Mouse (Mus musculus): ENCODE data around the gene Chchd5.

Gene Chchd5

DNA sequence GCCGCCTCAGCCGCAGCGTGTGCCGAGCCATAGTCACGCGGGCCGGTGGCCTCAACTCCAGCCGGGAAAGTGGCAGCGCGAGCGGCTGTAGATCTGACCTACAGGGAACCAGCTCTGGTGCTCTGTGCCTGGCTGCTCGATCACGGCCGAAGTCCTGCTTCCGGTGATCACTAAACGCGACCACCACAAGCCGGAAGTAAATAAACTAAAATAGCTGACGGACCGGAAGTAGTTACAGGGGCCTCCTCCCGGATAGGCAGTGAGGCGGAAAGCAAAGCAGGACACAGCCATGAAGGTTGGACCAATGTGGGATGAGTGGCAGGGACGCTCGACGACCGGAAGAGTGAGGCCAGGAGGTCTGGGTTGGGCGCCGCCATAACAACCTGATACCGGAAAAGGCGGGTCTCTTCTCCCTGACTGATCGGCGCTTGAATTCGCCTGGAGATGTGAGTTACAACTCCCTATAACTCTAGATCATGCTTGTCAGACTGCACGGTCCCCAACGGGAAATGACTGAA is at the start of gene Chchd5:
Gene Chchd5 (plus strand): TSS at position 289 of the 518 bp plus-strand sequence.
- DNase-seq: peak; percentile 66 to 80

DNA sequence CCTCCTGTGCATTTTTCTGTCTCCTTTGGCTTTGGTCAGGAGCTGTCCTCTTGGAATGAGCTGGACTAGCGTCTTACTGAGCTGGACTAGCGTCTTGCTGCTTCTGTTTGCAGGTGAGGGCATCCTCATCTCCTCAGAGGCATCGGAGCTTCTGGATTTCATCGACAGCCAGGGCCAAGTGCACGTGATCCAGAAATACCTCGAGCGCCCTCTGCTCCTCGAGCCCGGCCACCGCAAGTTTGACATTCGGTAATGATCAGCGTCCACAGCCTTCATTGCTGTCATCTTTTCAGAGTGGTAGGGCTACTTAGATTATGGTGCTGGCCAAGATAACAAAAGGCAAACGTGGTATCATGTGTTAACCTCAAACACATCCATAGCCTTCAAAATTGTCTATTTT is 48.4 kb upstream of the Chchd5 start:
- no peak for DNase-seq

DNA sequence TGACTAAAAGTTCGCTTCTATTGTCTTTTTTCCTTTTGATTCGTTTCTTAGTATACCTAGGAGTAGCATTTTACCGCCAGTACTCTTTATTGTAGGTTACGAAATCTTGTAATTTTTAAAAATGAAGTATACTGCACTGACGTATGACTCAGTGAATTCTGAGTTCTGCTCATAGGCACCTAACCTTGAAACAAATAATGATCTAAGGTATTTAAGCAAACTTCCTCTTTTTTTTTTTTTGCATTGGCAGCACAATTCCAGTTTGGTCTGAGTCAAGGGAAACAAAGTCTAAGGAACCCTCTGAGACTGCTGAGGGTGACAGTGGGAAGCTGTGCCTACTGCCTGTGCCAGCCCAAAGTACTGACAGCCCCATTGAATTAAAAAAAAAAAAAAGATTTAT is 46.0 kb upstream of the Chchd5 start:
- no peak for DNase-seq

DNA sequence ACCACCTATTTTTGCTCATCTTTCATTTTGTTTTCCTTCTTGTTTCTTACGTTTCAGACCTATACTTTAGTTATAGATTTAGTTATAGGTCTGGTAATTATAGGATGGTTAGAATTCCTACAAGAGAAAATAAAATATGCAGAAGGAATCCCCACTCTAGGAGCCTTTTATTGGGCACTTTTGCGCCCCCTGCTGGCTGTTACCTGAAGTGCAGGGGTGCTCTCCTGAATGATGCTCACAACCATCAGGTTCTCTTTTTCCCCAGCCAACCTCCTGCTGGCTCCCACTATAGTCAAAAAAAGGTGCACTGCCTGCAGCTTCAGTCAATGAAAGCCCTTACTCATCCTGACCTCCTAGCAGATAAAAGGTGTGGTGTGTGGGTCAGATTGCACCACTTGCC is 44.5 kb upstream of the Chchd5 start:
- no peak for DNase-seq

DNA sequence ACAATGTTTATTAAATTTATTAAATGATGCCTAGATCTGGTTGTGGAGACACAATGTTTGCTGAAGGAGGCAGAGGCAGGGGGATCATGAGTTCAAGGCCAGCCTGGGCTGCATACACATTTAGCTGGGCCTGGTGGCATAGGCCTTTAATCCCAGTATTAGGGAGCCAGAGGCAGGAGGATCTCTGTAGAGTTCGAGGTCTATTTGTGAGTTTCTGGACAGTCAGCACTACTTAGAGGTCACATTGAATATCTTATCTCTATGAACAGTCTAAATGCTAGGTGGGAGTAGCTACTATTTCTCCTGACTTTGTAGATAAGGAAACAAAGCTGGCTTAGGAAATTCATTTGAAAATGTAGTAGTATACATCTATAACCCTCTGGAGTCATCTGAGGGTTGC is 42.0 kb upstream of the Chchd5 start:
- DNase-seq: no peak

DNA sequence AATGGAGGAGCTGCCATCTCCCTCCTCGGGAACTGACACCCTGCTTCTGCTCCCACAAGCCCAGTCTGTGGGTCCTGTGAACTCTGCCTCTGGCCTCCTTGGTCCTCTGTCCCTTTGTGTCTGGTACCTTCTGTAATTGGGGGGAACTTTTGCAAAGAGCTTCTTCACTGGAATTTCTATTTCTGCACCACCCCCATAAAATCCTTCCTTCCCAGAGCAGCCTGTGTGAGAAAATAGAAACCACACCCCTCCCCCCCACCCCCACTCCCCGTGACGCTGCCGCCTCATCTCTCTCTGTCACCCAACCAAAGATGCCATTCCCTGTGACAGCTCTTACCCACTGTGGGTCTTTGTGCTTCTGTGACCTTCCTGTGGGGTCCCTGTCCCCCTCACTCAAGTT is 39.1 kb upstream of the Chchd5 start:
- DNase-seq: no peak

DNA sequence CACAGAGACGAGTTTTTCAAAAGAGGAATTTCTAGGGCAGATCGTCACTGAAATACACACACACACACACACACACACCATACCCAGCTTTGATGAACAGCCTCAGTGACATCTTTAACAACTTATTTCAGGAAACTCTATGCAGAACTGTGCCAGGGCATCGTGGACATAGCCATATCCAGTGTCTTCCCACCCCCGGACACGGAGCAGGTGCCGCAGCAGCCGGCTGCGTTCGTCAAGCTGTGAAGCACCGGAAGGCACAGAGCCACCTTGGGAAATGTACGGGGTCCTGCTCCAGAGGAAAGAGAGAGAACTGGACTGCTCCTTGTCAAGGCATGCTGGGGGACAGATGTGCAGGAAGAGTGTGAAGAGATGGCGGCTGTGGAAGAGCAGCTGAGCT is 36.7 kb upstream of the Chchd5 start:
- no peak for DNase-seq

DNA sequence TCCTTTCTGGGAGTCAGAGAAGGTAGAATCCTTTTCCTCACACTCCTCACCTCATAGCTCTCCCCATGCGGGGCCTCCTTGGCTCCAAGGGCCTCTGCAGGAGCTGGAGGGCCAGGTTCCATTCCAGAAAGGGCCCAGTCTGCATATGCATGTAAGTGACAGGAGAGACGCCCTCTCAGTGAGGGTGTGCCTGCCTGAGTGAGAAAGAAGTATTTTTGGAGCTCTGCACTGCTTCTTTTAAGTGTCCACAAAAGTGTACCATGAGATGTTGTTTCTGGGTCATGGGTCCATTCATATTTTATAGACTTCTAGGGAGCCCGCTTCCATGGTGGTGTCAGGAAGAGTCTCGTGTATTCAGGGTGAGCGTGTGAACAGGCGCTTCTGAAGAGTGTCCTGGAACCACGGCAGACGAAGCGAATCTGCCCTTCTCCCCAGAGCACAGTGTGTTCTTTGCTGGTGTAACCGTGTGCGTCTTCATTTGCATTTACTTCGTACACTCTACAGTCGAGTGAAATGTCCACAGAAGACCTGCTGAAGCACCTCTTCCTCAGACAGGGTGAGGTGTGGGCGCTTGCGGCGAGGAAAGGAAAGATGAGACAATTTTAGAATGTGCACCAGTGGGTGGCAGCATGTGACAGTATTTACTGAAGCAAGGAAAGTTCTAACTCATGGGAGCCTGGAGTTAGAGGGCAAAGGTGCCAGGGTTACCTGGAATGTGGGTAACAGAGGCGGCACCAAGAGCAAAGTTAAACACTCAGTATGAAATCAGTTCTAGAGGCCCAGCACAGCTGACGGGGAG is 35.4 kb upstream of the Chchd5 start:
- DNase-seq: no peak

DNA sequence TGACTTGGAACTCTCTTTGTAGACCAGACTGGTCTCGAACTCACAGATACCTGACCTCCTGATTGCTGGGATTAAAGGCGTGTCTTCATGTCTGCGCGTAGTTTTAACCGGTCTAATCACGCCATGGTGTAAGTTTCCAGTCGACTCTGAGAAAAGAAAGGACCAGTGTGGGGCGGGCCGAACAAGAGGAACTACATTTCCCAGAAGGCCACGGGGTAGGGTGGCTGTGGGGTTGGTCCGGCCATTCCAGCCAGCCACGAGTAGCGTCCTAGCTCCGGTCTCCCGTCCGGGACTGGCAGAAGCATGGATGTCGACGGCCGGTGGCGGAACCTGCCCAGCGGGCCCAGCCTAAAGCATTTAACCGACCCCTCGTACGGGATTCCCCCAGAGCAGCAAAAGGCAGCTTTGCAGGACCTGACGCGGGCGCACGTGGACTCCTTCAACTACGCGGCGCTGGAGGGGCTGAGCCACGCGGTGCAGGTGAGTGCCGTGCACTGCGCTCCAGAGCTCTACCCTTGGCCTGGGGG is 28.7 kb upstream of the Chchd5 start, which contains the start of gene Polr1b:
Gene Polr1b (plus strand): TSS at position 212 of the 527 bp plus-strand sequence.
- DNase-seq: peak; percentile 73 to 78

DNA sequence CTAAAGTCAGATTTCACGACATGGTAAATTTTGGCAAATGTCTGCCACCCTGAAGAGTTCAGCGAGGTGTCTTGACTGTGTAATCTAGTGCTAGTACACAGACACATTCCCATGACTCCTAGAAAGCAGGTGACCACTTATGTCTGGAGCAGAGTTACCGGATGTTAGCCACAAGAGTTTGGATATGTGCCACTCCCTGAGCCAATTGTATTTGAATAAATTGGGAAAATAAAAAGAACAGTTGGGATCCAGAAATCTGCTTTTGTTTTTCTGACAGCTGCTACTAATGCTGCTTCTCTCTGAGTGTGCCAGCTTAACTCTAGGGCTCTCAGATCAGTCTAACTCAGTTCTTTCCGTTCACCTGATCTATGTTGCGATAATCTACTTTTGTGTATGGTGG is 16.6 kb upstream of the Chchd5 start:
- no peak for DNase-seq

DNA sequence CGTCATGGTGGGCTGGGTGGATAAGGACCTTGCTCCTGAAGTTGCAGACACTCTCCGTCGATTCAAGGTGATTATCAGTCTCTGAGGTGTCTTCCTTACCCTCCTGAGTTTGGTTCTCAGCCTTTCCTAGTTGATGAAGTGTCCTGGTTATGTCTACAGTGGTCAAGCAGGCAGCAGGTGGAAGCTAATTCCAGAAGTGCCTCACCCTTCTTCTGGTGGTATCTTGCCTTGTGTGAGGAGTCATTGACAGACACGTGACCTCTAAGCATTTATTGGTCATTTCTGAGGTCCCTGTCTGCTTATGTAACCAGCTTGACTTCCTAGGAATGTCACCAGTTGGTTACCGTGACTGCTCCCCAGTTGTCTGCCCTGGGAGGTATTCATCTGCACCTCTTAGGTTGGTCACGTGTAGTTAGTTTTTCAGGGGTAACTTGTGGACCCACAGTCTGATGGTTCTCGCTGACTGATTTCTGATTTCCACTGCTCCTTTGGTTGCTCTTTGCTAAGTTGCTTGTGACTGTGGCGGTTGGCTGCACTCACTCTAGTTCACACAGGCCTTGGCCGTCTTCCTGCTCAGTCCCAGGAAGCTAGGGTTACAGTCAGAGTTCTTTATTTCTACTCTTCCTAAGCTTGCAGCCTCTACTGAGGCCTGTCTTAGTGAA is 13.7 kb upstream of the Chchd5 start:
- DNase-seq: no peak

DNA sequence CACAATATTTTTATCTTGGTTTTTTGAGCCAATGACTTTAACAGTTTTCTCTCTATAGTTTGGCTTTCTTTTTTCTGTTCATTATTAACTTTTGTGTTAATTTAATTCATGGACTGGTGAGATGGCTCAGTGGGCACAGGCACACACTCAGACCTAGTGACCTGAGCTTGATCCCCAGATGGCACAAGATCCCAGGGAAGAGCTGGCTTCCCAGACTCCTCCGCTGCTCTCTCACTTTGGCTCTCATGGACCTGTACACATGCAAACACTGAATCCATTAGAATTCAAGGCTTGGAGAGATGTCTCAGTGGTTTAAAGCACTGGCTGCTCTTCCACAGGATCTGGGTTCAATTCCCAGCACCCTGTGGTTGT is 13.1 kb upstream of the Chchd5 start:
- no peak for DNase-seq

DNA sequence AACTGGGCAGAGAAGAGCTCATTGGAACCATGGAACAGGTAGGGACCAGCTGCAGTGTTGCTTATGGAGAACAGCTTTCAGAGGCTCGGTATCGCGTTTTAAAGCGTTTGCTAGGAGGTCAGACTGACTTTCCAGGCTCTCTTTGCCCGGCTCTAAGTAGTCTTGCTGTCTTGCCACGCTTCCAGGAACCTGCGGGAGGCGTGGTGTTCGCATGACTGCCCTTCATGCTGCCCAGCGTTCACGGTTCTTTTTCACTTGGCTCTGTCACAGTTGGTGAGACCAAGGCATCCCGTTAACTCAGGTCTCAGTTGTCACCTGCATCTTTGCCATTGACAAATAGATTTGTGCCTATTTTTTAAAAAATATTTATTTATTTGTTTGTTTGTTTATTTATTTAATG is 11.4 kb upstream of the Chchd5 start:
- no peak for DNase-seq

DNA sequence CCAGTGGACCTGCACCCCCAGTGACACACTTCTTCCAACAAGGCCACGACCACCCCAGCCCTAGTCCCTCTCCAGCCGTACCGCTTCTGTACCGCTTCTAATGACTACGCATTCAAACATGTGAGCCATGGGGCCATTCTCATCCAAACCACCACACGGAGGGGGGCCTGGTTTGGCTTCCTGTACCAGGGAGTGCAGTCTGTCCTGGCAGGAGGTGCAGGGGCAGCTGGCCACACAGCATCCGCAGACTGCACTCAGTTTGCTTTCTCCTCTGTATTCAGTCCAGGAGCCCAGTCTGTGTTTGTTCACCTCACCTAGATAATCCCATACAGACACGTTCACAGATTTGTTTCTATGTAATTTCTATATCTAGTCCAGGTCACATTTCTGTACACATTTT is 7.5 kb upstream of the Chchd5 start:
- no peak for DNase-seq

DNA sequence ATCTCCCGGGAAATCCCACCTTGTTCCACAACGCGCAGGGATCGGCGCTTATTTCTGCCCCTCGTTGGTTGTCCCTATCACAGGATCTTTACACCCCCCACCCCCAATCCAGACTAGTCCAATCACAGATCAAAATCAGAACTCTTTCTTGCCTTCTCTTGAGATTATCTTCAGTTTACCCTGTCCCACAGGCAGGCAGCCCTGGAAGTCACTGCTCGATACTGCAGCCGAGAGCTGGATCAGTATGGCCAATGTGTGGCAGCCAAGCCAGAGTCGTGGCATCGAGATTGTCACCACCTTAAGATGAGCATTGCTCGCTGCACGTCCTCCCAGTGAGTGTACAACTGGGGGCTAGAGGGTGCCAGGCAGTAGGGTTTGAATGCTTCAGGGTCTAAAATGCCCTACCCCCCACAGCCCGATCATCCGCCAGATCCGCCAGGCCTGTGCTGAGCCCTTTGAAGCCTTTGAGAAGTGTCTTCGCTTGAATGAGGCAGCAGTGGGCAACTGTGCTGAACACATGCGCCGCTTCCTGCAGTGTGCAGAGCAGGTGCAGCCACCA is 566 bp downstream of the Chchd5 start:
- peak; percentile 80 to 86 for DNase-seq

DNA sequence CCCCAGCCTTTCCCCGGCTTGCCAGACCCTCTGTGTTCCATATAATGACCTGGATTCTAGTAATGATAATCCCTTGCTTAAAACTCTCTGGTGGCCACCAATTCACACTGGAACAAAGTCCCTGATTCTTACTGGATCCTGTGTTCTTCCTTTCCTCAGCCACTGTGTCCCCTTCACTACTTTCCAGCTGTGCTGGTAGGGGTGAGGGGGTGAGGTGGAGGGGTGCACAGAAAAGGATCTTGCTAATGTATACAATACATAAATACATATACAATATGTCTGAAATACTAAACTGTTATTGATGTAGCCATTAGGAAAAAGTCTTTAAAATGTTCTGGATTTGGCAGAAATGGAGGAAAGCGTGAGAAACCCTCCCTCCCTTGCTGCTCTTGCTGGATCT is 1.3 kb downstream of the Chchd5 start:
- DNase-seq: peak in 1 of 2 experiments; percentile 36

DNA sequence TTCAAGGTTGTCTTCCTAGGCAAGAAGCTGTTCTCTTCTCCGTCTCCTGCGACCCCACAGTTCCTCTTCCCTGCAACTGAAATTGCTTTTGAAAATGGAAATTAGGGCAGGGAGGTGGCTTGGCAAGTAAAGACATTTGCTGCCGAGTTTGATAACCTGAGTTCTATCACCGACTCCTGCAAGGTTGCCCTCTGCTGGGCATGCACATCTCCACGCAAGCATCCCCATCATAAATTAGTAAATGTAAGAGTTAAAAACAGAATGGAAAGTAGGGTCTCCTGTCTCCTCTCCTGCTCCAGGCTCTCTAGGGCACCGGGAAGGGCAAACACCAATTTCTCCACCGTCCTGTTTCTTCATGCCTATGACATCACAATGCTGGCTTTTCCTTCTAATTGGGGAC is 2.7 kb downstream of the Chchd5 start:
- DNase-seq: peak in 1 of 2 experiments; percentile 20

DNA sequence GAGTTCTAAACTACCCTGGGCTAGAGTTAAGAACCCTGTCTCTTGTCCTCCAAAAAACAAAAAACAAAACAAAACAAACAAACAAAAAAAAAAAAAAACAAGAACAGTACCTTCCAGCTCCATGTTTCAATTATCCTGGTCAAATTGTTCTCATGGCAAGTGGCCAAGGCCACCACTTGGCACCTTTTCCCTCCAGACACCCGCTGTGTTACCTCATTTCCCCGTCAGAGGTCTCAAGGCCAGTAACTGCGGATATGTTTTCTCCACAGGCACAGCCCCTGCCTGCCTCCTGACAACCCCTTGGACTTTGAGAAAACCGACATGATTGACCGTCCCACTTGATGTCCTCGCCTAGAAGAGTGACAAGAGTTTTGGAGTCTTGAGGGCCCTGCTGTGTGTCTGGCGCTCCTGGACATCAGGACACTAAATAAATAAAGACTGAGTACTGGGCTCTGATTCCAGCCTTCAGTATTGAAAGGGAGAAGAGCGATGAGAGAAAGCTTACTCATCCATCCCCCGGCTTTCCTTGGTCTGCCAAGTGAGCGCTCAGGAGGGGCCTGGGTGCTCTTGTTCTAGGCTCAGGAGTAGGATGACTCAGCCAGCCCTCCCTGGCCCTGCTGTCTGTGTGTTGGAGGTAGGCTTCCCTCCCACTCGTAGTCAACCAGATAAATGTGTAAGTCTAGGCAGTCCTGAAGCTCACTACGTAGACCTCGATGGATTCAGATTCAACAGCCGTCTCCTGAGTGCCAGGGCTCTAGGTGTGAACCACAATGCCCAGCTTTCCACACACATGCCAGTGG is 3.7 kb downstream of the Chchd5 start:
- no peak for DNase-seq

DNA sequence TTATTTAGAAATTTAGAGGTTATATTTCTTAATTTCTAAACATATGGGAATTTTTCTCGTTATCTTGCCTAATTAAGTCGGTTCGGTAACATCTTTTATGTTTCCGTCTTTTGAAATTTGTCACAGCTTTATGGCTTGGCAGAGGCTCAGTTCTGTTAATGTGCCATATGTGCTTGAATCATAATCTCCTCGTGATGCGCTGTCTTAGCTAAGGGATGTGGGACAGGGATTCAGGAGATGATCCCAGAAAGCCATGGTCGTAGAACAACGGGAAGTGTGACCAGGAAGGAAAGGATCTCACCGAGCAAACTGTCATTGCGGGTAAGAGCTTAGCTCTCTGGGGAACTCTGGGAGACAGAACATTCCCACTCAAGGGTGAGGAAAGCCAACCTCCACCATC is 10.4 kb downstream of the Chchd5 start:
- no peak for DNase-seq

DNA sequence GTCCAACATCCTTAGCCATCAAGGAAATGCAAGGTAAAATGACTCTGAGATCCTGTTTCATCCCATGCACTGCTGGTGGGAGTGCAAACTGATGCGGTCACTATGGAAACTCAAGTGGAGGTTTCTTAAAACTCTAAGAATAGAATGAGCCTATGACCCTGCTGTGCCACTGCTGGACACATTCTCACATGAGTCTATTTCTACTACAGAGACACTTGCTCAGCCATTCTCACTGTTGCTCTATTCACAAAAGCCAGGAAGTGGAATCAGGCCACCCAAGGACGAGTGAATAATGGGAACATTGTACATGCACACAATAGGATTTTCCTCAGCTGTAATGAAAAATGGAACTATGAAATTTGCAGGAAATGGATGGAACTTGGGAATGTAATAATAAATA is 19.3 kb downstream of the Chchd5 start:
- no peak for DNase-seq

DNA sequence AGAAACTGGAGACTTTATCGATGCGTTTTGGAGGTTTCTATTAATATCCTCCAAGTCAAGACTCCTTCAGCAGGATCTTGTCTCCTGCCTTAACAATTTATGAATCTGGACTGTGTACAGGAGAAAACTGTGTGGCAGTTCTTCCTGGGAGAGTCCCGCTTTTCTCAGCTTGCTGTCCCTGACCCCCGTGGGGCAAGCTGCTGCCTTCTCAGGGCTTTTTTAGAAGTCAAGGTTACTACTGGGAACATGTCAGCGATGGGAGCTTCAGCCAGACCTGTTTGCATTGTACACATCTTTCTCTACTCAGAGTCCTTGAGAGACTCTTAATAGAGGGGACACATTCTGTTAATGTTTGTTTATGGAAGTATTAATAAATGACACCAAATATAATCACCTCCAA is 20.9 kb downstream of the Chchd5 start:
- no peak for DNase-seq

DNA sequence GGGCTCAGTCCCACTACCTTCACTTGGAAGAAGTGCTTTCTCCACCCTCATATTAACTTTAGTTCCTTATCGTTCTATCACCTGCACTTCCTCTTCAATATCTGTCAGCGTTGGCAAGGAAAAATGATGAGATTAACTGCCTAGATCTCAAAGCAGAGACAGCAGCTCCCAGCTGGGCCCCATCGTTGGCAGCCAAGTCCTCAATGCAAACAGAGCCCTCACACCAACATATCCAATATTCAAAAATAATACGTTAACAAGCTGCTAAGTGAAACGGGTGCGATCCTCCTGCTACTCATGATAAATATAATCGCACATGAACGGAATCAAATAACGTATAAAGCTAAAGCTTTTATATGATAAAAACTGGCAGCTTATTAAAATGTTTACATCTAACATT is 21.6 kb downstream of the Chchd5 start:
- no peak for DNase-seq

DNA sequence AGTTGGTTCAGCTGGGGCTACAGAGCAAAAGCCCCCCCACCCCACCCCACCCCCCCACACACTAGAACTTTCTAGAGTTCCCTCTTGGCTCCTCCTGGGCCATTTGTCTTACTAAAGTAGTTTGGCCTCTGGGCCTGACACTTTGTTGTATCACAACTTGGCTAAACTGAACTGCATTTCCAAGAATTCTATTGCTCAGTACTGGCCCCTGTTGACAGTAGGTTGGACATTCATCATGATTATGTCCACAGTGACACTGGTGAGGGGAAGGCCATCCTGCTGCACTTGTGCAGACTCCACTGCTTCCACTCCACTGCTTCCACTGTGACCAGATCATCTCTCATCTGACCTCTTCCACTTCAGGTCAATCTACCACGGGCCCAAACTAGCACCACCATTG is 23.3 kb downstream of the Chchd5 start:
- DNase-seq: no peak

Data from thymus, adult 18-20 months (tissue).